Mouse (Mus musculus) megakaryocyte, embryonic 14.5 days (primary cell): ENCODE data around the gene Ric8b.

ENCODE experiments used
- FLI1 ChIP-seq: IDR thresholded peaks from 2 replicates; pipeline ENCODE4 v1.6.1; 2012; ENCODE audit warnings: low read length, inconsistent platforms, mixed read lengths
- GATA1 ChIP-seq: IDR thresholded peaks from 3 replicates; pipeline ENCODE4 v1.6.1; 2012; ENCODE audit warnings: mixed read lengths, low read length, inconsistent platforms, borderline replicate concordance

- no peak for TF ChIP-seq FLI1
- TF ChIP-seq GATA1: no peak
Measured at GRCm38 (mm10) chr10:84895810-84896358, 21.5 kb upstream of the Ric8b start.
